Mouse (Mus musculus): ENCODE results near the gene Uqcrq. TPM values are rescaled to one million over a fixed set of nuclear protein-coding genes. Genes with fewer than 3 reads are reported as not detected.

The Uqcrq gene
- 1,000 to 10,000 TPM; 1,068 to 1,224 TPM for total RNA-seq (2021)
- long read RNA-seq, experiment 1, transcript Uqcrq-203 (3 exons, 405 nt): minor isoform, 46 of 1,135 reads
- long read RNA-seq, experiment 1, transcript Uqcrq-204 (2 exons, 375 nt): minor isoform, 16 of 1,135 reads
- long read RNA-seq, experiment 1, transcript Uqcrq-201 (2 exons, 1,521 nt): major isoform, 711 of 1,135 reads
- long read RNA-seq, experiment 1, partial matches to known transcripts: 356 of 1,135 reads
- long read RNA-seq, experiment 1, other reads (novel, unspliced or antisense): 6 of 1,135 reads
- long read RNA-seq, experiment 2, transcript Uqcrq-201 (2 exons, 1,521 nt): major isoform, 867 of 1,452 reads
- long read RNA-seq, experiment 2, transcript Uqcrq-204 (2 exons, 375 nt): minor isoform, 15 of 1,452 reads
- long read RNA-seq, experiment 2, transcript Uqcrq-203 (3 exons, 405 nt): minor isoform, 61 of 1,452 reads
- long read RNA-seq, experiment 2, partial matches to known transcripts: 504 of 1,452 reads
- long read RNA-seq, experiment 2, other reads (novel, unspliced or antisense): 5 of 1,452 reads

GRCm38 (mm10) chr11:53430670-53431346, at the start of gene Uqcrq, which contains the start of gene Gdf9:
Uqcrq (minus strand) TSS chr11:53430831.
Gdf9 (plus strand) TSS chr11:53431023.
- DNase-seq: peak; percentile 97
- intact Hi-C loops (cut with DNase I; ENCODE audit: low total_unique reads): no loop called here

- intact Hi-C loops (cut with DNase I; ENCODE audit: low total_unique reads): loop anchor here (10.0 kb wide), 1 partner anchor 55 kb away; no protein-coding TSS in a partner anchor
- no peak for DNase-seq
Measured at GRCm38 (mm10) chr11:53479783-53480301, 49.2 kb upstream of the Uqcrq start, which contains the start of the genes Gm9945 and Sowaha. Gm9945 (plus strand) TSS chr11:53480166. Sowaha (minus strand) TSS chr11:53480274.

GRCm38 (mm10) chr11:53479171-53479782, 48.6 kb upstream of the Uqcrq start:
- no peak for DNase-seq
- intact Hi-C loops (cut with DNase I; ENCODE audit: low total_unique reads): loop anchor here (10.0 kb wide), 1 partner anchor 56 kb away; no protein-coding TSS in a partner anchor

GRCm38 (mm10) chr11:53478383-53479170, 47.9 kb upstream of the Uqcrq start:
- no peak for DNase-seq
- intact Hi-C loops (cut with DNase I; ENCODE audit: low total_unique reads): loop anchor here (10.0 kb wide), 1 partner anchor 56 kb away; no protein-coding TSS in a partner anchor

- no peak for DNase-seq
- intact Hi-C loops (cut with DNase I; ENCODE audit: low total_unique reads): loop anchor here (10.0 kb wide), 1 partner anchor 57 kb away; no protein-coding TSS in a partner anchor
Measured at GRCm38 (mm10) chr11:53477833-53478232, 47.2 kb upstream of the Uqcrq start.

GRCm38 (mm10) chr11:53475620-53476019, 45.0 kb upstream of the Uqcrq start:
- DNase-seq: no peak
- intact Hi-C loops (cut with DNase I; ENCODE audit: low total_unique reads): loop anchor here (10.0 kb wide), 1 partner anchor 59 kb away; no protein-coding TSS in a partner anchor

GRCm38 (mm10) chr11:53472709-53473108, 42.1 kb upstream of the Uqcrq start:
- intact Hi-C loops (cut with DNase I; ENCODE audit: low total_unique reads): loop anchor here (5.0 to 10.0 kb wide), 2 partner anchors 62 to 155 kb away; no protein-coding TSS in a partner anchor

GRCm38 (mm10) chr11:53469968-53470695, 39.5 kb upstream of the Uqcrq start, which contains the start of gene Gm9837:
Gm9837 (minus strand) TSS chr11:53470479.
- intact Hi-C loops (cut with DNase I; ENCODE audit: low total_unique reads): loop anchor here (5.0 to 10.0 kb wide), 2 partner anchors 65 to 157 kb away; no protein-coding TSS in a partner anchor
- DNase-seq: peak; percentile 90

More at GRCm38 (mm10) chr11:53472709-53473108, 42.1 kb upstream of the Uqcrq start:
- DNase-seq: no peak

- DNase-seq: no peak
- intact Hi-C loops (cut with DNase I; ENCODE audit: low total_unique reads): no loop called here
Measured at GRCm38 (mm10) chr11:53469294-53469967, 38.8 kb upstream of the Uqcrq start.

GRCm38 (mm10) chr11:53466231-53466971, 35.8 kb upstream of the Uqcrq start:
- intact Hi-C loops (cut with DNase I; ENCODE audit: low total_unique reads): no loop called here
- peak; percentile 83 for DNase-seq

GRCm38 (mm10) chr11:53463551-53464424, 33.2 kb upstream of the Uqcrq start:
- intact Hi-C loops (cut with DNase I; ENCODE audit: low total_unique reads): no loop called here

GRCm38 (mm10) chr11:53461727-53462126, 31.1 kb upstream of the Uqcrq start:
- intact Hi-C loops (cut with DNase I; ENCODE audit: low total_unique reads): no loop called here
- DNase-seq: no peak

More at GRCm38 (mm10) chr11:53463551-53464424, 33.2 kb upstream of the Uqcrq start:
- no peak for DNase-seq

GRCm38 (mm10) chr11:53460192-53460591, 29.6 kb upstream of the Uqcrq start:
- intact Hi-C loops (cut with DNase I; ENCODE audit: low total_unique reads): no loop called here
- no peak for DNase-seq

- no peak for DNase-seq
- intact Hi-C loops (cut with DNase I; ENCODE audit: low total_unique reads): no loop called here
Measured at GRCm38 (mm10) chr11:53458996-53459395, 28.4 kb upstream of the Uqcrq start.

- intact Hi-C loops (cut with DNase I; ENCODE audit: low total_unique reads): no loop called here
Measured at GRCm38 (mm10) chr11:53457372-53457954, 26.8 kb upstream of the Uqcrq start.

More at GRCm38 (mm10) chr11:53457372-53457954, 26.8 kb upstream of the Uqcrq start:
- DNase-seq: no peak
